Mouse (Mus musculus) activated CD4-positive, CD25-positive, alpha-beta regulatory T cell (primary cell): ENCODE results near the gene Exosc8. TPM values are rescaled to one million over a fixed set of nuclear protein-coding genes. Genes with fewer than 3 reads are reported as not detected.

Experiments
- polyA plus RNA-seq, 2 experiments: library from polyadenylated mRNA; unstranded; fragments of 100-300 nt; shearing (Covaris generic); gene quantifications; one replicate each; pipeline ENCODE4 v1.2.1; 2017

The Exosc8 gene
- polyA plus RNA-seq, result 100 to 1,000 TPM; 205 to 238 TPM

DNA sequence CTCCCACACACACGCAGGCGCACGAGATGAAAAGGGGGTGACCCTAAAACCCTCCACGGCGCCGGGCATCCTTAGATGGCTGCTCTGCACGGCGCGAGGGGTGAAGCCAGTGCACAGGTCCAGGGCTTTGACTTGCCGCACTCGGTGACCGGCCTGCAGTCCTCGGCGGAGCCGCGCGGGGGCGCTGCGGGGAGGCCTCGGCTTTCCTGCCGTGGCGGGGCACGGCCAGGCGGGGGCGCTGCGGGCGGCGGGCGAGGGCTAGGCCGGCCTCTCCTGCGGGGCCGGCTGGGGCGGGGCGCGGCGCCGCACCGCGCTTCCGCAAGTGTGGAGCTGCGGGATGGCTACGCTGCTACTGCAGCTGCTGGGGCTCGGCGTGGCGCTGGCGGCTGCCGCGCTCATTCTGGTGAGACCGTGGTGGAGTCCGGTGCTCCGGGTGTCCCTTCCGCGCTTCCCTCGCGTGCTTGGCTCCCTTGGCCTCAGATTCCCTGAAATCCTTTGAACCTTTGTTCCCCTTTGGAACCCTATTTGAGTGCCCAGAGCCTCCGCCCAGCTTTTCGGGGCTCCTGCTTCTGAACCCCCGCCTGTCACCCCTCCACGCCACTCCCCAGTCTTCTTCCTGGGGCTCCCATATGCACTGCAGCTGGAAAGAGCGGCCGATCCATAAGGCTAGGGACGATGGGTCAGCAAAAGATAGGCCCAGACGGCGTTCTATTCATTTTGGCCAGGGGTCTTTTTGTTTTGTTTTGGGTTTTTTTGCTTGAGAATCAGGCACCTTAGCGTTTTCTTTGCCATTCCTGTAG, at the start of gene Exosc8, which contains the start of gene Alg5:
TSS of gene Exosc8 (minus strand) at position 147 of the 800 bp plus-strand sequence.
TSS of gene Alg5 (plus strand) at position 293 of the 800 bp plus-strand sequence.

DNA sequence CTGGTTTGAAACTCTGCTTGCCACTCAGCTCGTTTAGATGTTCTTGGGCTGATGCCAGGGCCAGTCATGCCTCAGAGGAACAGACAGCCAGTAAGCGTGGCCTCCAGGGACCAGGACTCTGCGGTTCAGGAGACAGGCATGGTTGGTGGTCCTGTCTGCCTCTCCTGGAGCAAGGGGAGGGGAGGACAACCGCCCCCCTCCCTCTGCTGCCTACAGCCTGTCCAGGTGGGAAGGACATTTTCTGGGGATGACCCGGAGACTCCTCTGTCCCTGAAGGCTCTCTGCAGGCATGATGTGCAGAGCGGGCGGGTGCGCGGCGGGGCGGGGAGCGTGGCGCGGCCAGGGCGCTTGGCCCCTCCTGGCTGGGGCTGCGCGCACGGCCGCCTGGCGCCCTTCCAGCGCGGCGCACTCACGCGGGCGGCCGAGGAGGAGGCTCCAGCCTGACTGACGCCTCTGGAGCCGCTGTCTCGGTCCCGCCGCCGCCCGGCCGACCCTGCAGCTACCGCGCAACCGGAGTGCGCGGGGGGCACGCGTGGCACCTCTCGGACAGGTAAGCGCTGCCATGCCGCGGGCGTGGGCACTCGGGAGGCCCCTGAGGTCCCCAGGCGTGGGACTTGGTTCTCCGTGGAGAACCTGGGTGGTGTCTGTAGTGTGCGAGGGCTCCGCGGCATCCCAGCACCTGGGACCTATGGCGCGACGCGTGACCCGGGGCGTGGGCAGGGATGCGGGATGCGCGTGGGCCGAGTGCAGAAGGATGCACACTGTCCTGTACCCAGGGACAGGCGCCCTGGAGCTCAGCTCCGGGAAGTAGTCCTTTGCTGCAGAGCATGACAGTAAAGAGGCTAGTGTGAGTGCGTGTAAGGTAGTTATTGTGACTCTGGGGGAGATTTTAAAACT, 20.2 kb upstream of the Exosc8 start, which contains the start of gene Smad9:
TSS of gene Smad9 (plus strand) at position 438 of the 897 bp plus-strand sequence.

DNA sequence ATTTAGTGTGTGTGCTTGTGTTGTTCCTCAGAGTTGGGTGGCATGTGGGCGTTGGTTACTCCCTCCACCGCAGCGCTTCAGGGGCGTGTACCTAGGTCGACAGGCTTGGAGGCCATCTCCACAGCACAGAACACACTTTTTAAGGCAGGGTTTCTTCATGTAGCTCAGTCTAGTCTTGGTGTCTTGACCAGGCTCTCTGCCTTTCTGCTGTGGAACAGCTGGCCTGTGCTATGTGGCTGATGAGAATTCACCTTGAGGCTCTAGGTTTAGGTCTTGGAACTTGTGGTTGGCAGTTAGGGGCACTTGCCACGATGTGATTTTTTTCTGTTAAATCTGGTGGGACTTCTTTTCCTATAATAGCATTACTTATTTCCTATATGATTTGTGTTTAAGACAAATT, 20.9 kb downstream of the Exosc8 start, which contains the start of gene Gm21958:
TSS of gene Gm21958 (minus strand) at position 101 of the 400 bp plus-strand sequence.

DNA sequence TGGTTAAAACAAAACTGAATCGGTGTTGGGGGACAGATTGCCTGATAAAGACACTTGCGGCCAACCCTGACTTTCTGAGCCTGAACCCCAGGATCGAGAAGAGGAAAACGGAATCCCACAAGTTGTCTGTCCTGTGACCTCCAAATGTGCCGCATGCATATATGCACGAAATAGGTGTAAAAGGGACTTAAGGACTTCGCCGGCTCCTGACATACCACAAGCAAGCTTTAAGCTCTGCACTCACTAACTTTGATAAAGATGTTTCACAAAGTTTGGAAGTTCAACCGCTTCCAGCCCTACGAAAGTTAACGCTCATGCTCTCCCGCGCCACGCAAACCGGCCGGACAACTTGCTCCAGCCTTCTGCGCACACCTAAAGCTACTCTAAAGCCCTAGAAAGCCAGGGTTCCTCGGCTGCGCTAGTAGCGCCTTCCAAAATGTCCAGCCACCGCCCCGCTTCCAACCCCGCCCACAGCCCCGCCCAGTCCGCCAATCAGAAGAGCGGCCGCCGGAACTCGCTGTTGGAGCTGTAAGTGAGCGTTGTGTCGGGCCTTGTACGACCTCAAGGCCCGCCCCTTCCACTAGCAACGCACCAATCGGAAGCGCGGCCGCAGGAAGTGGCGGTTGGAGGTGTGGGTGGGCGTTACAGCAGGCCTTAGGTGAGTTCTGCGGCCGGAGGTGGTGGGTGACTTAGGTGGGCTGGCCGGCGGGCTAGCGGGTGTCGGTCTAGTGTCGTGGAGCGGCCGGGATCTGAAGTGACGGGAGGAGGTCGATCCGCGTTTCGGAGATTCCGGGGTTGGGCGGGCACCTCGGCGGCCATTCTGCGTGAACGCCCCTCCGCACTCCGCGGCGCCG, 42.8 kb downstream of the Exosc8 start, which contains the start of gene Supt20:
TSS of gene Supt20 (plus strand) at position 606 of the 854 bp plus-strand sequence.

Other genes starting within 250 kb of the Exosc8 start
- gene Supt20, start 42.6 kb downstream of the Exosc8 start, polyA plus RNA-seq, result 100 to 1,000 TPM; 160 to 220 TPM
- gene Gm21958, start 21.0 kb downstream of the Exosc8 start, polyA plus RNA-seq, result under 1 TPM in 1 of 2 experiments, not detected in 1; 0.70 TPM
- gene Alg5, start 146 bp upstream of the Exosc8 start, polyA plus RNA-seq, result 100 to 1,000 TPM in 1 of 2 experiments, 10 to 100 TPM in 1; 95.5 to 118 TPM
- gene Smad9, start 20.2 kb upstream of the Exosc8 start, polyA plus RNA-seq, result not detected
- 100 to 1,000 TPM in 1 of 2 experiments, 10 to 100 TPM in 1; 97.8 to 122 TPM for gene Rfxap, start 72.4 kb upstream of the Exosc8 start, polyA plus RNA-seq
- under 1 TPM in 1 of 2 experiments, not detected in 1; 0.11 TPM for gene Sertm1, start 180.5 kb upstream of the Exosc8 start, polyA plus RNA-seq